Mouse (Mus musculus) lung, postnatal 25 days (tissue): ENCODE data around the gene Gm7029.
A peak's percentile ranks its signal among the peaks of the same experiment; 100 is the strongest.

Experiments
- DNase-seq: peaks from one replicate; pipeline ENCODE4 v3.0.0; 2022; ENCODE audit warnings: low spot score

The Gm7029 gene

DNA sequence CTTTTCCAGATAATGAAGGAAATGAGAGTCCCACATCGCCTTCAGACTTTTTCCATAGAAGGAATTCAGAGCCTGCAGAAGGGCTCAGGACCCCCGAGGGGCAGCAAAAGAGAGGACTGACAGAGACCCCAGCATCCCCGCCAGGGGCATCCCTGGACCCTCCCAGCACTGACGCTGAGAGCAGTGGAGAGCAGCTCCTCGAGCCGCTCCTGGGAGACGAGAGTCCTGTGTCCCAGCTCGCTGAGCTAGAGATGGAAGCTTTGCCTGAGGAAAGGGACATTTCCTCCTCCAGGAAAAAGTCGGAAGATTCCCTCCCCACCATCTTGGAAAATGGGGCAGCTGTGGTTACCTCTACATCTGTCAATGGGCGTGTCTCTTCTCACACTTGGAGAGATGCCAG, 39.6 kb downstream of the Gm7029 start:
- DNase-seq = no peak

DNA sequence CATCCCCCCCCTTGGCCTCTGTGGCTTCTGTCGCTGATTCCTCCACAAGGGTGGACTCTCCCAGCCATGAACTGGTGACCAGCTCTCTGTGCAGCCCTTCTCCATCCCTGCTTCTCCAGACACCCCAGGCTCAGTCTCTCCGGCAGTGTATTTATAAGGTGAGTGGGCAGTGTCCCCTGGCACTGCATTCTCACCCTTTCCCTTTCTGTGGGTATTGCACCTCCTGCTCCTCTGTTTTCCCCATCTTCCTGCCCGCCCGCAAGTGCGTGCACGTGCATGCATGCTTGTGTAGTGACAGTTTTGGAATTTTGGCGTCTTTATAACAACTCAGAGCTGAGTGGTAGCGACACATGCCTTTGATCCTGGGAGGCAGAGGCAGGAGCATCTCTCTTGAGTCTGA, 40.3 kb downstream of the Gm7029 start:
- DNase-seq = no peak

DNA sequence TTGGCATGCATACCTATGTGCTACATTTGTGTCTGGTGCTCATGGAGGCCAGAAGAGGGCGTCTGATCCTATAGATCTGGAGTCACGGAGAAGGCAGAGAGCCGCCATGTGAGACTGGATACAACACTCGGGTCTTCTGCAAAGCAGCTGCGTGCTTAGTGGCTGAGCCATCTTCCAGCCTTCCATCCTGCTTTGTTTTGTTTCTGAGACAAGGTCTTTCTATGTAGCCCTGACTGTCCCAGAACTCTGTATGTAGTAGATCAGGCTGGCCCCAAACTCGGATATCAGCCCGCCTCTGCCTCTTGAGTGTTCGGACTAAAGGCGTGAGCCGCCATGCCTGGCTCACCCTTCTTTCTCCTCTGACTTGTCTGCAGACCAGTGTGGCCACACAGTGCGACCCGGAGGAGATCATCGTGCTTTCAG, 41.3 kb downstream of the Gm7029 start:
- DNase-seq = no peak

DNA sequence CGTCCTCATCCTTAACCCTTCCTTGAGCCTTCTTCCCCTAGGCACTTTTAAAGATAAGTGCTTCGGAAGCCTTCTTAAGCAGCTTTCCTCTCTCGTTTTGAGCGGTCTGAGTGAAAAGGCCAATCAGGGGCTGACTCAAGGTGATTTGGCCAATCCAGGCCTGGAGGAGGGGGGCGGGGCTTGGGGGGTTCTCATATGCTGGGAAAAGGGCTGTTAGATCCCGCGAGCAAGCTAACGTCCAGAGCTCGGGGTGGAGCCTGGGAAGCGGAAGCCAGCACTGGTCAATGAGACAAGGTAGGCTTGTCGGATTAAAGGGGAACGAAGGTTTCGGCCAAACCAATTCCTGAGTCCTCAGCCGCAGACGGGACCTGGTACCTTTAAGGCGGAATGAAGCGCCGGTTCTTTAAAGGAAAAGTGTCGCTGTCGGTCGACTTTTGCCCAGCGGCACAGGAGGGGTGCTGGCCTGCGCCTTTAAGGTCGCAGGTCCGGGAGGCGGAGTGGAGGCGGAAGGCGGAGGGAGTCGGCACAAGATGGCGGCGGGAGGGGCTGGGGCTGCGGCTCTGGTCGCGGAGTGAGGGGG, 42.1 kb downstream of the Gm7029 start, which contains the start of the genes Tapbp and Zbtb22:
Gene Tapbp, plus strand, starts transcription at position 229 of the 580 bp plus-strand sequence.
Gene Zbtb22, plus strand, starts transcription at position 234 of the 580 bp plus-strand sequence.
- DNase-seq = peak; percentile 99

GRCm38 (mm10) chr17:33916294-33916693, 42.7 kb downstream of the Gm7029 start:
- no peak for DNase-seq

- DNase-seq = no peak
Measured at GRCm38 (mm10) chr17:33916847-33917655, 43.4 kb downstream of the Gm7029 start.

DNA sequence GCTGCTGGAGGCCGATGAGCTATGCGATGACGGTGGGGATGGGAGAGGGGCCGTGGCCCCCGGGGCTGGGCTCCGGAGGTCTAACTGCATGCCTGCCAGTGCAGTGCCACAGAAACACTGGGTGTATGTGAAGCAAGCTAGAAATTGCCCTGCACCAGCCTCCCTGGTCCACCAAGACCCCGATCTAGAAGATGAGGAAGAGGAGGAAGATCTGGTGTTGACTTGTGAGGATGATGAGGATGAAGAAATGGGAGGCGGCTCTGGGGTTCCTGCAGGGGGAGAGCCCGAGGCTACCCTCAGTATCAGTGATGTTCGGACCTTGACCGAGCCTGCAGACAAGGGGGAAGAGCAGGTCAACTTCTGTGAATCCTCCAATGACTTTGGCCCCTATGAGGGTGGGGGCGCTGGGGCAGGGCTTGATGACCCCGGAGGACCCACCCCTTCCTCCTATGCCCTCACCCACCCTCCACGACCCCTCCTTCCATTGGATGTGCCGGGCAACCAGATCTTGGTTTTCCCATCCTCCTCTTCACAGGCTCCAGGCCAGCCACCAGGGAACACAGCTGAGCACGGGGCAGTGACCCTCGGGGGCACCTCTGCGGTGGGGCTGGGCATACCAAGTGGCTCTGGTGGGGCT, 44.1 kb downstream of the Gm7029 start:
- no peak for DNase-seq

DNA sequence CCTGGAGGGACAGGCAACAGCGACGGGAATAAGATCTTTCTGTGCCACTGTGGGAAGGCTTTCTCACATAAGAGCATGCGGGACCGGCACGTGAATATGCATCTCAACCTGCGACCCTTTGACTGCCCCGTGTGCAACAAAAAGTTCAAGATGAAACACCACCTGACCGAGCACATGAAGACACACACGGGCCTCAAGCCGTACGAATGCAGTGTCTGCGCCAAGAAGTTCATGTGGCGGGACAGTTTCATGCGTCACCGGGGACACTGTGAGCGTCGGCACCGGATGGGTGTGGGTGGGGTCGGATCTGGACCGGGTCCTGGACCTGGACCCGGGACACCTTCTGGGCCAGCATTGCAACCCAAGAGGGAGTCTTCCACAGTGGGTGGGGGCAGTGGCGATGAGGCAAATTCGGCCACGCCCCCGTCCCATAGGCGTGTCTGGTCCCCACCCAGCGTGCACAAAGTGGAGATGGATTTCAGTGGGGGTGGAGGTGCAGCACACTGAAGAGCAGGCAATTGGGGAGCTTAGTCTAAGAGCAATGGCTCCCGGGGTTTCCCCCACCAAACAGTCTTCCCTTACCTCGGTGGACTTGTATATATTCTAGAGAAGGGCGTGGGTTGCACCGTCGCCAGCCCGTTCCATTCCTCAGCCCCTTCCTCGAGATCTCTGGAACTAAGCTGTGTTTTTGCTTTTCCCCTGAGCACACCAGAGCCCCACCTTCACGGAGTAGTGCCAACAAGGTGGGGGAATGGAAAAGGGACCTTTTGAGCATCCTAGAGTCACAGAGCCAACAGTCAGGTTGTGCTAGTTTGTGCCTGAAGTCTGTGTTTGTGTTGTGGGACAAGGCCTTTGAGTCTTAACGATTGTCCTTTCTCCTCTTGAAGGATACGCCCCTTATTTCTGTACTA, 44.9 kb downstream of the Gm7029 start:
- no peak for DNase-seq

DNA sequence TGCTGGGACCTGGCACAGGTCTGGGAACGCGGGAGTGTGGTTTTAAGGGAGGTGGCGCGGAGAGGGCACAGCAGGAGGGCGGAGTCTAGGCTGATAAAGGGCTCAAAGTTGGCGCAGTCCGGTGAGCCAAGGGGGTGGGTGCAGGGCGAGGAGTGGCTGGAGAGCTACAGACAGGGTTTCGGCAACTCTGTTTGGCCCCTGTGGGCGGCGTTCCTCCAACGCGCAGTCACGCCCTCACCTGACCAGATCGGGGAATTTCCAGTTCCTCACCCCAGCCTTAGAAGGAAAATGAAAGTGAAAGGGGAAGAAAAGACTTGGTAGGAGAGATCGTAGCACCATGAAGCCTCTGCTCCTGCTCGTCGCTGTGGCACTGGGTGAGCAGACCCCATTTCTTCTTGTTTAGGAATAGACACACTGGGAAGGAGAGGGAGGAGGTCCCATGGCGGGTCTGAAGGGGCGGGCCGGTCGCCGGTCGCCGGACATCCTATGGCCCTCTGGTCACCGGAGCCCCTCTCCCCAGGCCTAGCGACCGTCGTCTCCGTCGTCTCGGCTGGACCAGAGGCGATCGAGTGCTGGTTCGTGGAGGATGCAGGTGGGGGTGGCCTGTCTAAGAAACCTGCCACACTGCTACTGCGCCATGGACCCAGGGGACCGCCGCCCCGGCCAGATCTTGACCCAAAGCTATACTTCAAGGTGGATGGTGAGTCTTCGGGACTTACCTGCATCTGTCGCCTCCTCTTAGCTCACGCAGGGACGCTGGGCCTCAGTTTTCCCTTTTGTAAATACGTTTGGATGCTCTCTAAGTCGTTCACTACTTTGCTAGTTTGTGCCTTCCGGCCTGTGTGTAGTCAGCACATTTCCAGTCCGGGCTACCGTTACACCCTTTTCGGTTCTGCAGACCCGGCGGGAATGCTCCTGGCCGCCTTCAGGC, 46.0 kb downstream of the Gm7029 start:
- DNase-seq = peak; percentile 96

DNA sequence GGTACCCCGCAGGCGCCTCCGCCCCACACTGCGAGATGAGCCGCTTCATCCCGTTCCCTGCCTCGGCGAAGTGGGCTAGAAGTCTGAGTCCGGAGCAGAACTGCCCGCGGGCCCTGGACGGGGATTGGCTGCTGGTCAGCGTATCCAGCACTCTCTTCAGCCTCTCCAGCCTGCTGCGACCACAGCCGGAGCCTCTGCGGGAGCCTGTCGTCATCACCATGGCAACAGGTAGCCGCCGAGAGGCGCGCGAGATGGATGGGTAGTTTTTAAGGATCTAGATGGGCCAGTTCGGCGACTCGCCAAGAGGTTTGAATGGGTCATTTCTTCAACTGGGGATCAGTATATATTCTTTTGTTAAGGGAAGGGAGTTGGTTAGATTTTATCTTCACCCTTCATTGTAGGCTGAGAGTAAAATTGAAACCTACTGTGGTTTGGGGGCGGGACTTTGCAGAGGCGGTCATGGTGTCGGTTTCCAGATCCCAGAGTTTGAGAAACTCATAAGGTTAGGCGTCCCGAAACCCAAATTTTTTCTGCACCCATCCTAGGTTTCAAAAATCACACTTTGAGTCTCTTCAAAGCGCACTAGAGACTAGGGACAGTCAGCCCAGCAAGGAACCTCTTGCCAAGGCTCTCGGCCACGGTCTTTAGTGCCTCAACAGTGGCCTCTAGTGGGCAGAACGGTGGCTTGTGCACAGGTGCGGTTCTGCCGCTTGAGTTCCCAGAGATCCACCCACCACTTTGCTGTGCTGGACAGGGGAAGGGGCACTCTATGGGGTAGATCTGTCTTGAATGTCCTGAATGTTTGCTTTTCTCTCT, 46.9 kb downstream of the Gm7029 start:
- DNase-seq = peak; percentile 89

- no peak for DNase-seq
Measured at GRCm38 (mm10) chr17:33921361-33921760, 47.7 kb downstream of the Gm7029 start.
